Mouse (Mus musculus): ENCODE measurements around the gene Tnfsfm13. TPM values are rescaled to one million over a fixed set of nuclear protein-coding genes. Genes with fewer than 3 reads are reported as not detected.
"Not testable (repeated sequence)": the region's sequence is repeated elsewhere in the genome, so short reads cannot be mapped to it uniquely, and the experiment has no call there.

Tnfsfm13 gene
- polyA plus RNA-seq, 1 experiment from 2014 or later = 1.0 TPM

GRCm38 (mm10) chr11:69712954-69713672, 17.2 kb upstream of the Tnfsfm13 start:
- Histone ChIP-seq H3K9me3 (no peaks in the 10 kb centered on the region), H3K36me3 (no peaks in the 10 kb centered on the region), H3K27me3 (no peaks in the 10 kb centered on the region), H3K27ac (replicated peaks) (no peak overlapping the region), H3K9ac (replicated peaks) (no peak overlapping the region), H3K4me3 (no peak overlapping the region), H3K4me2 (replicated peaks) (no peak overlapping the region), H3K4me1 (no peaks in the 10 kb centered on the region)
- 88% methylated on average over 20 of the region's 20 CpGs for WGBS
- ATAC-seq (replicated peaks) = no peak

GRCm38 (mm10) chr11:69711082-69711481, 15.2 kb upstream of the Tnfsfm13 start:
- ATAC-seq (replicated peaks) = no peak
- Histone ChIP-seq H3K4me3 (no peak overlapping the region), H3K36me3 (no peaks in the 10 kb centered on the region), H3K4me1 (0 out of 2 replicates have a peak, but pooled peaks cover 4% of the 10 kb centered on the region), H3K27me3 (no peaks in the 10 kb centered on the region), H3K27ac (replicated peaks) (no peak overlapping the region), H3K4me2 (replicated peaks) (no peak overlapping the region), H3K9ac (replicated peaks) (no peak overlapping the region), H3K9me3 (no peaks in the 10 kb centered on the region)
- WGBS = 82% methylated on average over 2 of the region's 2 CpGs

GRCm38 (mm10) chr11:69710470-69710869, 14.6 kb upstream of the Tnfsfm13 start:
- H3K4me3 ChIP-seq = no peak overlapping the region
- no peaks in the 10 kb centered on the region for H3K27me3 ChIP-seq
- no peak overlapping the region for H3K4me2 ChIP-seq (replicated peaks)
- H3K9ac ChIP-seq (replicated peaks) = no peak overlapping the region
- H3K27ac ChIP-seq (replicated peaks) = no peak overlapping the region
- H3K9me3 ChIP-seq = no peaks in the 10 kb centered on the region
- ATAC-seq (replicated peaks) = no peak
- 0 out of 2 replicates have a peak, but pooled peaks cover 4% of the 10 kb centered on the region for H3K4me1 ChIP-seq
- WGBS = 72% methylated on average over 3 of the region's 3 CpGs
- H3K36me3 ChIP-seq = no peaks in the 10 kb centered on the region

- Histone ChIP-seq H3K9me3 (no peaks in the 10 kb centered on the region), H3K4me3 (no peak overlapping the region), H3K36me3 (no peaks in the 10 kb centered on the region), H3K4me2 (replicated peaks) (no peak overlapping the region), H3K4me1 (0 out of 2 replicates have a peak, but pooled peaks cover 4% of the 10 kb centered on the region), H3K27me3 (no peaks in the 10 kb centered on the region), H3K9ac (replicated peaks) (no peak overlapping the region), H3K27ac (replicated peaks) (no peak overlapping the region)
- ATAC-seq (replicated peaks) = no peak
- 54% methylated on average over 11 of the region's 11 CpGs for WGBS
These were observed 13.9 kb upstream of the Tnfsfm13 start for GRCm38 (mm10) chr11:69709554-69710446.

GRCm38 (mm10) chr11:69708614-69709265, 12.8 kb upstream of the Tnfsfm13 start:
- Histone ChIP-seq H3K27ac (replicated peaks) (no peak overlapping the region), H3K4me2 (replicated peaks) (no peak overlapping the region), H3K36me3 (no peaks in the 10 kb centered on the region), H3K4me3 (no peak overlapping the region), H3K9ac (replicated peaks) (no peak overlapping the region), H3K9me3 (no peaks in the 10 kb centered on the region), H3K27me3 (no peaks in the 10 kb centered on the region), H3K4me1 (0 out of 2 replicates have a peak, but pooled peaks cover 4% of the 10 kb centered on the region)
- WGBS = 81% methylated on average over 3 of the region's 3 CpGs
- no peak for ATAC-seq (replicated peaks)

- Histone ChIP-seq H3K4me3 (no peak overlapping the region), H3K36me3 (no peaks in the 10 kb centered on the region), H3K4me2 (replicated peaks) (no peak overlapping the region), H3K27ac (replicated peaks) (no peak overlapping the region), H3K9ac (replicated peaks) (no peak overlapping the region), H3K9me3 (no peaks in the 10 kb centered on the region), H3K27me3 (no peaks in the 10 kb centered on the region), H3K4me1 (0 out of 2 replicates have a peak, but pooled peaks cover 4% of the 10 kb centered on the region)
- no peak for ATAC-seq (replicated peaks)
- WGBS = 84% methylated on average over 4 of the region's 4 CpGs
These were observed 12.0 kb upstream of the Tnfsfm13 start for GRCm38 (mm10) chr11:69707873-69708381.

GRCm38 (mm10) chr11:69707480-69707847, 11.6 kb upstream of the Tnfsfm13 start:
- Histone ChIP-seq H3K27me3 (no peaks in the 10 kb centered on the region), H3K36me3 (no peaks in the 10 kb centered on the region), H3K4me2 (replicated peaks) (no peak overlapping the region), H3K9me3 (no peaks in the 10 kb centered on the region), H3K9ac (replicated peaks) (no peak overlapping the region), H3K27ac (replicated peaks) (no peak overlapping the region), H3K4me1 (0 out of 2 replicates have a peak, but pooled peaks cover 4% of the 10 kb centered on the region), H3K4me3 (no peak overlapping the region)
- 86% methylated on average over 4 of the region's 4 CpGs for WGBS
- ATAC-seq (replicated peaks) = no peak

- no peak overlapping the region for H3K27ac ChIP-seq (replicated peaks)
- no peak overlapping the region for H3K4me3 ChIP-seq
- H3K27me3 ChIP-seq = no peaks in the 10 kb centered on the region
- no peaks in the 10 kb centered on the region for H3K9me3 ChIP-seq
- 47% methylated on average over 6 of the region's 6 CpGs for WGBS
- ATAC-seq (replicated peaks) = no peak
- no peak overlapping the region for H3K4me2 ChIP-seq (replicated peaks)
- no peaks in the 10 kb centered on the region for H3K36me3 ChIP-seq
- H3K9ac ChIP-seq (replicated peaks) = no peak overlapping the region
- 0 out of 2 replicates have a peak, but pooled peaks cover 4% of the 10 kb centered on the region for H3K4me1 ChIP-seq
These were observed 11.0 kb upstream of the Tnfsfm13 start for GRCm38 (mm10) chr11:69706775-69707479.

- Histone ChIP-seq H3K36me3 (no peaks in the 10 kb centered on the region), H3K4me3 (no peak overlapping the region), H3K4me1 (0 out of 2 replicates have a peak, but pooled peaks cover 4% of the 10 kb centered on the region), H3K9ac (replicated peaks) (no peak overlapping the region), H3K4me2 (replicated peaks) (no peak overlapping the region), H3K27me3 (no peaks in the 10 kb centered on the region), H3K9me3 (no peaks in the 10 kb centered on the region), H3K27ac (replicated peaks) (no peak overlapping the region)
- WGBS = 52% methylated on average over 2 of the region's 2 CpGs
- ATAC-seq (replicated peaks) = no peak
These were observed 8.7 kb upstream of the Tnfsfm13 start for GRCm38 (mm10) chr11:69704613-69705010.

GRCm38 (mm10) chr11:69703814-69704612, 8.1 kb upstream of the Tnfsfm13 start:
- 66% methylated on average over 8 of the region's 8 CpGs for WGBS
- no peak for ATAC-seq (replicated peaks)
- no peak overlapping the region for H3K4me2 ChIP-seq (replicated peaks)
- H3K9ac ChIP-seq (replicated peaks) = no peak overlapping the region
- H3K36me3 ChIP-seq = no peaks in the 10 kb centered on the region
- H3K9me3 ChIP-seq = no peaks in the 10 kb centered on the region
- H3K4me1 ChIP-seq = 0 out of 2 replicates have a peak, but pooled peaks cover 4% of the 10 kb centered on the region
- H3K27ac ChIP-seq (replicated peaks) = no peak overlapping the region
- no peak overlapping the region for H3K4me3 ChIP-seq
- H3K27me3 ChIP-seq = no peaks in the 10 kb centered on the region

GRCm38 (mm10) chr11:69703381-69703780, 7.5 kb upstream of the Tnfsfm13 start:
- H3K27me3 ChIP-seq; H3K4me2 ChIP-seq (replicated peaks); H3K36me3 ChIP-seq; H3K27ac ChIP-seq (replicated peaks); ATAC-seq (replicated peaks); H3K4me3 ChIP-seq; H3K9me3 ChIP-seq; H3K4me1 ChIP-seq; H3K9ac ChIP-seq (replicated peaks): not testable (repeated sequence)
- 68% methylated on average over 3 of the region's 3 CpGs for WGBS

Measured in forebrain, embryonic 15.5 days (tissue).